Mouse (Mus musculus) left cerebral cortex, postnatal 10 days (tissue): Measurements from ENCODE around the gene Mob2. TPM values are rescaled to one million over a fixed set of nuclear protein-coding genes. Genes with fewer than 3 reads are reported as not detected.

ENCODE experiments used
- DNase-seq, 2 experiments: peaks; one replicate each; pipeline ENCODE4 v3.0.0; 2021 to 2022; ENCODE audit warnings: low spot score in 2 of 2, mixed read lengths in 1 of 2; ENCODE audit errors: extremely low spot score in 1 of 2
- intact Hi-C: fragments of 180-260 bp; cut with DNase I; formaldehyde crosslinking; loops from one replicate; pipeline ENCODE4 v1.15.1; 2025
- microRNA-seq: library from miRNA; unstranded; fragments of <30 nt; microRNA quantifications from one replicate; pipeline ENCODE4 v1.2.0, GENCODE M21; 2022
- total RNA-seq, 2 experiments: library from RNA; stranded (reverse); gene quantifications; 2 replicates each; pipeline ENCODE4 v1.2.3; 2021

The Mob2 gene
- total RNA-seq, 2 experiments from 2014 or later = 23.6 to 26.7 TPM

- intact Hi-C loops = no loop called here
- DNase-seq = no peak
These were observed 94.6 kb downstream of the Mob2 start for GRCm38 (mm10) chr7:141966281-141966680.

- intact Hi-C loops = no loop called here
- no peak for DNase-seq
These were observed 98.3 kb downstream of the Mob2 start for GRCm38 (mm10) chr7:141962521-141962920.

GRCm38 (mm10) chr7:141961491-141961890, 99.4 kb downstream of the Mob2 start:
- intact Hi-C loops = no loop called here
- no peak for DNase-seq

GRCm38 (mm10) chr7:141960926-141961325, 99.9 kb downstream of the Mob2 start:
- no peak for DNase-seq
- intact Hi-C loops = no loop called here

- intact Hi-C loops = no loop called here
These were observed 101.7 kb downstream of the Mob2 start for GRCm38 (mm10) chr7:141959133-141959532.

More at GRCm38 (mm10) chr7:141959133-141959532, 101.7 kb downstream of the Mob2 start:
- DNase-seq = no peak

Small RNA genes within 50 kb of the gene (microRNA-seq; reads per million reads assigned to microRNA genes)
- 6.0 reads per million, percentile 22 among the genes with 10 or more reads in this experiment for gene Mir3104

Other genes with a start within 250 kb of the Mob2 start
- gene Muc5b, start 222.0 kb downstream of the Mob2 start, total RNA-seq = not detected
- gene Tollip, start 142.6 kb downstream of the Mob2 start, total RNA-seq = 100 to 1,000 TPM; 120 to 128 TPM
- gene Brsk2, start 111.3 kb downstream of the Mob2 start, total RNA-seq = 100 to 1,000 TPM; 175 TPM
- 100 to 1,000 TPM; 157 to 164 TPM for gene Dusp8, start 34.8 kb upstream of the Mob2 start, total RNA-seq
- not detected for gene Gm45618, start 59.7 kb upstream of the Mob2 start, total RNA-seq
- gene Gm39115, start 75.0 kb upstream of the Mob2 start, total RNA-seq = not detected
- gene Gm45337, start 83.5 kb upstream of the Mob2 start, total RNA-seq = not detected
- not detected for gene Gm29735, start 96.0 kb upstream of the Mob2 start, total RNA-seq
- gene Gm4553, start 104.7 kb upstream of the Mob2 start, total RNA-seq = not detected
- gene Krtap5-2, start 114.9 kb upstream of the Mob2 start, total RNA-seq = not detected
- gene Gm10153, start 129.3 kb upstream of the Mob2 start, total RNA-seq = not detected
- gene Krtap5-3, start 140.3 kb upstream of the Mob2 start, total RNA-seq = not detected
- gene Gm7579, start 150.8 kb upstream of the Mob2 start, total RNA-seq = not detected
- gene Krtap5-5, start 168.9 kb upstream of the Mob2 start, total RNA-seq = not detected
- gene Gm40460, start 180.0 kb upstream of the Mob2 start, total RNA-seq = not detected
- not detected for gene Gm2431, start 197.3 kb upstream of the Mob2 start, total RNA-seq
- not detected for gene Gm4559, start 213.3 kb upstream of the Mob2 start, total RNA-seq
- gene Krtap5-1, start 236.1 kb upstream of the Mob2 start, total RNA-seq = not detected
- gene Krtap5-4, start 242.5 kb upstream of the Mob2 start, total RNA-seq = not detected